Comparison of ENCODE assay signal across 29 mouse cellular contexts in the genomic region with DNA sequence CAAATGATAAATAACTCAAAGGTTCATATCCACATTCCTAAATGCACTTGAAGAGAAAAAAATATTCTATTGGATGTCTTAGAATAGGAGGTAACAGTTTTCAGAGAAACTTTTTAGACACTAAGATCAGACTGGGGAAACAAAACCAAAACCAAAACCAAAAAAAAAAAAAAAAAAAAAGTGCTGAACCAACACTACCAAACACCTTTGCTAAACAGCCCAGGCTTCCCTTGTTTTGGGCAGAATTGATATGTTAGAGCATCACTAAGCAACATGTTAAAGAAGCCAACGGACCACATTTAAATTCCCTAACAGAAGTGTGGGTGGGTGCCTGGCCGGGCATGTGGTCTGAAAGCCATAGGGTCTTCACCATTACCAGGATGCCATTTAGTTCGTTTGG.
DNase-seq lines count a peak whose midpoint lies in the region; ATAC-seq lines count a peak whose summit lies in the region.
"Had no signal": no experiment of that assay in that cellular context is flagged by ENCODE, and none has a peak within 500 bp of the region (broad histone marks: within the 10 kb centered on the region; RNA-seq: fewer than 3 reads in every experiment).

No protein-coding gene starts in this region.

- 88% methylated on average over 3 of the region's 3 CpGs for WGBS in embryonic facial prominence, embryonic 10.5 days
- 81% methylated on average over 3 of the region's 3 CpGs for WGBS in limb, embryonic 10.5 days

- H3K27me3 ChIP-seq in embryonic facial prominence, embryonic 10.5 days (replicated peaks; ENCODE audit: low read depth, poor library complexity, severe bottlenecking), result no peaks in the 10 kb centered on the region
- H3K27me3 ChIP-seq in limb, embryonic 10.5 days (ENCODE audit: low read depth, poor library complexity, severe bottlenecking), result no peaks in the 10 kb centered on the region
- H3K27me3 ChIP-seq: embryonic facial prominence, embryonic 13.5 days; forebrain, embryonic 12.5 days; forebrain, embryonic 15.5 days; heart, embryonic 13.5 days; intestine, embryonic 15.5 days; Patski had no signal

- peaks cover 36% of the 10 kb centered on the region for H3K4me1 ChIP-seq in embryonic facial prominence, embryonic 10.5 days
- H3K4me1 ChIP-seq in limb, embryonic 10.5 days, result peaks cover 72% of the 10 kb centered on the region
- H3K4me1 ChIP-seq: intestine, embryonic 15.5 days had no signal

- peak; percentile 56 for ATAC-seq in CD4-positive, CD25-positive, alpha-beta regulatory T cell, adult 4 months
- ATAC-seq: forebrain, embryonic 15.5 days; hindbrain, postnatal 0 days; intestine, embryonic 15.5 days; Patski had no signal

- H3K27ac ChIP-seq in embryonic facial prominence, embryonic 10.5 days (replicated peaks), result peak overlapping the region; percentile 85; the same call in 1 of the 2 replicates
- H3K27ac ChIP-seq in limb, embryonic 10.5 days, result peak overlapping the region; percentile 88; the same call in 1 of the 2 replicates
- H3K27ac ChIP-seq: forebrain, embryonic 12.5 days; forebrain, embryonic 15.5 days; heart, adult 2 months; heart, embryonic 13.5 days; hindbrain, embryonic 14.5 days; hindbrain, postnatal 0 days; intestine, embryonic 15.5 days had no signal

- H3K36me3 ChIP-seq in embryonic facial prominence, embryonic 10.5 days (replicated peaks), result no peaks in the 10 kb centered on the region
- no peaks in the 10 kb centered on the region for H3K36me3 ChIP-seq in limb, embryonic 10.5 days
- H3K36me3 ChIP-seq: embryonic facial prominence, embryonic 13.5 days; forebrain, embryonic 12.5 days; forebrain, embryonic 15.5 days; G1E; heart, embryonic 10.5 days; heart, embryonic 13.5 days; intestine, embryonic 15.5 days had no signal

- H3K4me3 ChIP-seq in embryonic facial prominence, embryonic 10.5 days, result no peak overlapping the region
- H3K4me3 ChIP-seq in limb, embryonic 10.5 days, result no peak overlapping the region
- H3K4me3 ChIP-seq: embryonic facial prominence, embryonic 13.5 days; erythroblast, embryonic 14.5 days; forebrain, embryonic 12.5 days; forebrain, embryonic 15.5 days; heart, adult 2 months; heart, embryonic 10.5 days; heart, embryonic 13.5 days; intestine, embryonic 15.5 days had no signal

- no peaks in the 10 kb centered on the region for H3K9me3 ChIP-seq in embryonic facial prominence, embryonic 10.5 days
- H3K9me3 ChIP-seq in limb, embryonic 10.5 days (replicated peaks), result no peaks in the 10 kb centered on the region
- H3K9me3 ChIP-seq: forebrain, embryonic 12.5 days; forebrain, embryonic 15.5 days; heart, embryonic 10.5 days; heart, embryonic 13.5 days; intestine, embryonic 15.5 days had no signal

- DNase-seq in embryonic facial prominence, embryonic 10.5 days (ENCODE audit: low spot score), result no peak
- DNase-seq in limb, embryonic 10.5 days (ENCODE audit: low spot score), result no peak
- DNase-seq in ovary, postnatal 36 days (ENCODE audit: low spot score), result no peak
- DNase-seq in lung, adult 18-20 months, result no peak
- no peak for DNase-seq in urinary bladder, adult 18-20 months (ENCODE audit: low spot score in 2 of 2)
- DNase-seq: adrenal gland, adult 2 months; adrenal gland, postnatal 14 days; B cell, adult 2 months; cerebellum, adult 11 months; cerebellum, adult 2 months; cerebellum, adult 9-11 months; cerebellum, postnatal 25 days; gastrocnemius, postnatal 10 days; gastrocnemius, postnatal 36 days; heart, adult 2 months; heart, postnatal 14 days; heart, postnatal 4 days had no signal
